Comparison of ENCODE assay signal across 9 mouse cellular contexts in the genomic region with DNA sequence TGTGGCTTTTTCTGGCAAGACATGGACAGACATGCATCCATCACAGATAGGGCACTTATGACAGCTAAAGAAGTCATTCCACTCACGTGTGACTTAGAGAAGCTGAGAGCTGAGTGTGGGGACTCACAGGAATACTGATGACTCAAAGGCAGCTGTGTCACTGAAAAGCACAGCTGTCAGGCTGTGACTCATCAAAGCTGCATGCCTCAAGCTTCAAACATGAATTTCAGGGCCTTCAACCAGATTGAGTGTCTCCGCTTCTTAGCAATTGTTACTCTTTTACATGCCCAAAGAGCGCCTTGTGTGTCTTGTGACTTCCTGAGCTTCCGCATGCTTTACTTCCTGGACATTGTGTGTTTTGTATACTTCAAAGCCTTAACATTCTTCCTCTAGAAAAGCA.
DNase-seq lines count a peak whose midpoint lies in the region; ATAC-seq and TF ChIP-seq lines count a peak whose summit lies in the region.
"Had no signal": no experiment of that assay in that cellular context is flagged by ENCODE, and none has a peak within 500 bp of the region (broad histone marks: within the 10 kb centered on the region; RNA-seq: fewer than 3 reads in every experiment).

No protein-coding gene starts in this region.

- no peak for ATAC-seq in heart, embryonic 11.5 days (replicated peaks; ENCODE audit: insufficient number of reproducible peaks, low FRiP score, low TSS enrichment)
- ATAC-seq in stomach, postnatal 0 days (ENCODE audit: low FRiP score, low TSS enrichment) = no peak

- no peak for TF ChIP-seq CTCF in stomach, postnatal 0 days (IDR thresholded peaks at IDR 0.05; ENCODE audit: low read depth)

- H3K27ac ChIP-seq in heart, embryonic 11.5 days (ENCODE audit: low read depth, low read length) = no peak overlapping the region
- H3K27ac ChIP-seq in stomach, postnatal 0 days (replicated peaks) = no peak overlapping the region
- H3K27ac ChIP-seq: embryonic facial prominence, embryonic 12.5 days had no signal

- H3K9ac ChIP-seq in heart, embryonic 11.5 days (ENCODE audit: low read depth, low read length) = no peak overlapping the region
- no peak overlapping the region for H3K9ac ChIP-seq in stomach, postnatal 0 days (ENCODE audit: low read length)
- H3K9ac ChIP-seq: embryonic facial prominence, embryonic 12.5 days had no signal

- no peak overlapping the region for H3K4me2 ChIP-seq in heart, embryonic 11.5 days
- no peak overlapping the region for H3K4me2 ChIP-seq in stomach, postnatal 0 days (replicated peaks; ENCODE audit: low read depth)
- H3K4me2 ChIP-seq: embryonic facial prominence, embryonic 12.5 days had no signal

- no peak for TF ChIP-seq EP300 in stomach, postnatal 0 days (optimal IDR thresholded peaks at IDR 0.05)

- no peak overlapping the region for H3K4me3 ChIP-seq in heart, embryonic 11.5 days (ENCODE audit: low read depth, low read length)
- H3K4me3 ChIP-seq in stomach, postnatal 0 days (ENCODE audit: low read depth, low read length) = no peak overlapping the region
- H3K4me3 ChIP-seq: embryonic facial prominence, embryonic 12.5 days had no signal

- DNase-seq in heart, adult 18-20 months = peak; percentile 12 to 48
- peak; percentile 48 to 57 for DNase-seq in right cerebral cortex, adult 2 months (ENCODE audit: low spot score in 2 of 2)
- DNase-seq in right cerebral cortex, postnatal 4 days = no peak
- peak; percentile 48 to 50 for DNase-seq in left cerebral cortex, postnatal 14 days (ENCODE audit: low spot score in 2 of 2)
- DNase-seq in cerebellum, adult 8-10 months = no peak
- no peak for DNase-seq in stomach, postnatal 0 days (ENCODE audit: low spot score)
- no peak for DNase-seq in thymus, adult 18-20 months

- H3K36me3 ChIP-seq in heart, embryonic 11.5 days (ENCODE audit: control insufficient read depth, insufficient read depth, low read length) = no peaks in the 10 kb centered on the region
- H3K36me3 ChIP-seq in stomach, postnatal 0 days (ENCODE audit: control insufficient read depth, insufficient read depth, low read length) = no peaks in the 10 kb centered on the region
- H3K36me3 ChIP-seq: embryonic facial prominence, embryonic 12.5 days had no signal

- no peaks in the 10 kb centered on the region for H3K27me3 ChIP-seq in heart, embryonic 11.5 days (ENCODE audit: control insufficient read depth, insufficient read depth, low read length)
- no peaks in the 10 kb centered on the region for H3K27me3 ChIP-seq in stomach, postnatal 0 days (ENCODE audit: control insufficient read depth, insufficient read depth, low read length)
- H3K27me3 ChIP-seq: embryonic facial prominence, embryonic 12.5 days had no signal

- no peaks in the 10 kb centered on the region for H3K4me1 ChIP-seq in heart, embryonic 11.5 days (ENCODE audit: control insufficient read depth, insufficient read depth, low read length)
- no peaks in the 10 kb centered on the region for H3K4me1 ChIP-seq in stomach, postnatal 0 days (replicated peaks; ENCODE audit: control insufficient read depth, insufficient read depth)
- H3K4me1 ChIP-seq: embryonic facial prominence, embryonic 12.5 days had no signal

- intact Hi-C loops in left cerebral cortex, postnatal 14 days (cut with DNase I) = no loop called here

- 61% methylated on average over 4 of the region's 4 CpGs for WGBS in heart, embryonic 11.5 days (ENCODE audit: insufficient replicate concordance)
- 50% methylated on average over 4 of the region's 4 CpGs for WGBS in stomach, postnatal 0 days

- H3K9me3 ChIP-seq in heart, embryonic 11.5 days (replicated peaks; ENCODE audit: control insufficient read depth, low read length) = no peaks in the 10 kb centered on the region
- no peaks in the 10 kb centered on the region for H3K9me3 ChIP-seq in stomach, postnatal 0 days (ENCODE audit: control insufficient read depth, low read length)
- H3K9me3 ChIP-seq: embryonic facial prominence, embryonic 12.5 days had no signal

Comparison
In these comparisons a context has a peak if more than half of its experiments do, and no peak if none do; other contexts are left out.
1. DNase-seq: peak in heart, adult 18-20 months (2 of 2), right cerebral cortex, adult 2 months (2 of 2) and left cerebral cortex, postnatal 14 days (2 of 2); none in right cerebral cortex, postnatal 4 days (single experiment), cerebellum, adult 8-10 months (single experiment), stomach, postnatal 0 days (single experiment) and thymus, adult 18-20 months (0 of 2).